Mouse (Mus musculus) MEL (cell line): ENCODE data around the gene Snrpa. TPM values are rescaled to one million over a fixed set of nuclear protein-coding genes. Genes with fewer than 3 reads are reported as not detected.

Experiments used
- DNase-seq: peaks from one replicate; pipeline ENCODE4 v3.0.0; 2011; ENCODE audit warnings: low read depth, low spot score
- H3K27ac ChIP-seq: 2 replicates; pipeline ENCODE4 v1.5.1; 2012; ENCODE audit warnings: low read depth, mild to moderate bottlenecking, control low read depth, low read length, moderate library complexity; ENCODE audit not compliant: control insufficient read depth
- H3K27me3 ChIP-seq, 2 experiments: fragments of 150-350 bp in 1 of 2; sonication (generic) in 1 of 2; 2 replicates each; pipeline ENCODE4 v1.6.1; 2012; ENCODE audit warnings: low read length in 2 of 2, mild to moderate bottlenecking in 2 of 2, improper control_type of control experiment in 1 of 2, moderate library complexity in 1 of 2; ENCODE audit not compliant: insufficient read depth in 2 of 2, control insufficient read depth in 1 of 2
- H3K36me3 ChIP-seq, 2 experiments: 2 replicates each; pipeline ENCODE4 v1.6.1; 2012 to 2014; ENCODE audit warnings: low read length in 2 of 2, improper control_type of control experiment in 1 of 2, inconsistent platforms in 1 of 2, mild to moderate bottlenecking in 1 of 2; ENCODE audit not compliant: insufficient read depth in 2 of 2, control insufficient read depth in 1 of 2
- H3K4me1 ChIP-seq, 2 experiments: fragments of 150-350 bp in 1 of 2; sonication (generic) in 1 of 2; 2 replicates each; pipeline ENCODE4 v1.6.1; 2012; ENCODE audit warnings: low read length in 2 of 2, improper control_type of control experiment in 1 of 2, mild to moderate bottlenecking in 1 of 2; ENCODE audit not compliant: insufficient read depth in 2 of 2, control insufficient read depth in 1 of 2
- H3K4me3 ChIP-seq, 2 experiments: fragments of 150-350 bp in 1 of 2; sonication (generic) in 1 of 2; 2 replicates each; pipeline ENCODE4 v1.5.1; 2012; ENCODE audit warnings: low read depth in 2 of 2, low read length in 2 of 2, mild to moderate bottlenecking in 2 of 2, moderate library complexity in 2 of 2, control low read depth in 1 of 2, improper control_type of control experiment in 1 of 2; ENCODE audit not compliant: control insufficient read depth in 1 of 2, insufficient read depth in 1 of 2
- H3K79me2 ChIP-seq: 2 replicates; pipeline ENCODE4 v1.6.1; 2012; ENCODE audit warnings: mild to moderate bottlenecking, low read length, moderate library complexity; ENCODE audit not compliant: control insufficient read depth, poor library complexity, insufficient read depth
- H3K9ac ChIP-seq: 2 replicates; pipeline ENCODE4 v1.6.1; 2012; ENCODE audit warnings: low read depth, mild to moderate bottlenecking, control low read depth, low read length, moderate library complexity; ENCODE audit not compliant: control insufficient read depth, poor library complexity, severe bottlenecking
- H3K9me3 ChIP-seq: fragments of 150-350 bp; sonication (generic); replicated peaks from 2 replicates; pipeline ENCODE4 v1.6.1; 2012; ENCODE audit warnings: mild to moderate bottlenecking, low read length, improper control_type of control experiment, moderate library complexity; ENCODE audit not compliant: insufficient read depth
- BHLHE40 ChIP-seq: IDR thresholded peaks from 2 replicates; pipeline ENCODE4 v1.6.1; 2012; ENCODE audit warnings: low read depth, mild to moderate bottlenecking, inconsistent platforms, low read length, improper control_type of control experiment, borderline replicate concordance
- CHD1 ChIP-seq: IDR thresholded peaks from 2 replicates; pipeline ENCODE4 v1.6.1; 2012; ENCODE audit warnings: low read depth, mild to moderate bottlenecking, inconsistent platforms, low read length, improper control_type of control experiment
- CHD2 ChIP-seq: IDR thresholded peaks from 2 replicates; pipeline ENCODE4 v1.6.1; 2011; ENCODE audit warnings: low read length, improper control_type of control experiment
- ELF1 ChIP-seq: IDR thresholded peaks from 2 replicates; pipeline ENCODE4 v1.6.1; 2014; ENCODE audit warnings: low read depth, mild to moderate bottlenecking, inconsistent platforms, low read length, improper control_type of control experiment, moderate library complexity
- ETS1 ChIP-seq: IDR thresholded peaks from 2 replicates; pipeline ENCODE4 v1.6.1; 2012; ENCODE audit warnings: low read depth, mild to moderate bottlenecking, inconsistent platforms, low read length, improper control_type of control experiment, moderate library complexity
- GABPA ChIP-seq: IDR thresholded peaks from 2 replicates; pipeline ENCODE4 v1.6.1; 2012; ENCODE audit warnings: low read depth, mild to moderate bottlenecking, inconsistent platforms, low read length, improper control_type of control experiment, moderate library complexity
- GATA1 ChIP-seq: IDR thresholded peaks from 2 replicates; pipeline ENCODE4 v1.6.1; 2011; ENCODE audit warnings: low read depth, low read length, improper control_type of control experiment
- KAT2A ChIP-seq: conservative IDR thresholded peaks from 2 replicates; pipeline ENCODE4 v1.6.1; 2012; ENCODE audit warnings: low read depth, low read length, improper control_type of control experiment, inconsistent platforms
- MAX ChIP-seq: IDR thresholded peaks from 2 replicates; pipeline ENCODE4 v1.6.1; 2011; ENCODE audit warnings: low read length, improper control_type of control experiment
- MYC ChIP-seq: IDR thresholded peaks from 2 replicates; pipeline ENCODE4 v1.6.1; 2011; ENCODE audit warnings: low read depth, mild to moderate bottlenecking, low read length, improper control_type of control experiment, moderate library complexity
- RCOR1 ChIP-seq: IDR thresholded peaks from 2 replicates; pipeline ENCODE4 v1.6.1; 2012; ENCODE audit warnings: low read depth, mild to moderate bottlenecking, inconsistent platforms, low read length, improper control_type of control experiment
- SMC3 ChIP-seq: IDR thresholded peaks from 2 replicates; pipeline ENCODE4 v1.6.1; 2011; ENCODE audit warnings: low read depth, low read length, improper control_type of control experiment
- TCF12 ChIP-seq: IDR thresholded peaks from 2 replicates; pipeline ENCODE4 v1.6.1; 2014; ENCODE audit warnings: low read depth, mild to moderate bottlenecking, inconsistent platforms, low read length, improper control_type of control experiment, moderate library complexity
- ZC3H11A ChIP-seq: IDR thresholded peaks from 2 replicates; pipeline ENCODE4 v1.6.1; 2012; ENCODE audit warnings: low read depth, mild to moderate bottlenecking, inconsistent platforms, low read length, improper control_type of control experiment
- polyA plus RNA-seq, 2 experiments: library from polyadenylated mRNA; stranded (reverse) in 1 of 2; unstranded in 1 of 2; fragments of >175 nt in 1 of 2; fragments of >200 nt in 1 of 2; gene quantifications; 2 replicates each; pipeline versions ENCODE4 v1.2.1 to v1.2.4; 2012; ENCODE audit warnings: low replicate concordance in 2 of 2, low read depth in 1 of 2; ENCODE audit not compliant: insufficient read length in 2 of 2, insufficient read depth in 1 of 2, missing spikeins in 1 of 2
- total RNA-seq: library from RNA; depleted of rRNA; stranded (reverse); fragments of 300-350 nt; gene quantifications from 2 replicates; pipeline ENCODE4 v1.2.3, GENCODE M21; 2012

The Snrpa gene
- total and polyA plus RNA-seq, 3 experiments = 128 to 310 TPM; not detected in 1

- Histone ChIP-seq H3K27ac (no peak overlapping the region), H3K79me2 (no peaks in the 10 kb centered on the region; the same call in 1 of the 2 replicates), H3K4me3 (no peak overlapping the region), H3K4me1 (peaks cover 0 to 12% of the 10 kb centered on the region in 2 experiments; a peak in 3 of 4 replicates), H3K9ac (no peak overlapping the region), H3K27me3 (no peaks in the 10 kb centered on the region), H3K36me3 (peaks cover 0 to 6% of the 10 kb centered on the region in 2 experiments; a peak in 3 of 4 replicates), H3K9me3 (no peaks in the 10 kb centered on the region)
- no peak for DNase-seq
- TF ChIP-seq ETS1 = no peak
- no peak for TF ChIP-seq GABPA
- TF ChIP-seq CHD2 = no peak
- TF ChIP-seq ZC3H11A = no peak
- no peak for TF ChIP-seq ELF1
Observed at GRCm38 (mm10) chr7:27182498-27182897, 13.6 kb downstream of the Snrpa start.

GRCm38 (mm10) chr7:27180837-27181695 lies 15.0 kb downstream of the Snrpa start, which contains the start of the genes Gm21983 and Mia:
Gene Gm21983, minus strand, starts transcription at chr7:27181086.
Gene Mia, minus strand, starts transcription at chr7:27181157.
- no peak within 1 kb of the TSS for H3K27ac ChIP-seq
- no peaks in the 10 kb centered on the region for H3K9me3 ChIP-seq
- no peak within 1 kb of the TSS for H3K9ac ChIP-seq
- H3K36me3 ChIP-seq = peaks cover 0 to 6% of the 10 kb centered on the region in 2 experiments; a peak in 3 of 4 replicates
- DNase-seq = no peak
- H3K4me1 ChIP-seq = peaks cover 0 to 12% of the 10 kb centered on the region in 2 experiments; a peak in 3 of 4 replicates
- H3K27me3 ChIP-seq = no peaks in the 10 kb centered on the region
- H3K79me2 ChIP-seq = no peaks in the 10 kb centered on the region; the same call in 1 of the 2 replicates
- TF ChIP-seq SMC3 = no peak
- no peak for TF ChIP-seq RCOR1
- TF ChIP-seq GATA1 = no peak
- no peak for TF ChIP-seq MAX
- TF ChIP-seq CHD1 = no peak
- no peak for TF ChIP-seq CHD2
- TF ChIP-seq MYC = no peak
- no peak for TF ChIP-seq ETS1
- TF ChIP-seq TCF12 = no peak
- no peak for TF ChIP-seq ZC3H11A
- no peak for TF ChIP-seq BHLHE40
- no peak for TF ChIP-seq KAT2A
- no peak within 1 kb of the TSS for H3K4me3 ChIP-seq
